Mouse (Mus musculus) liver, adult 2 months (tissue): ENCODE measurements around the gene Unkl. TPM values are rescaled to one million over a fixed set of nuclear protein-coding genes. Genes with fewer than 3 reads are reported as not detected.
A peak's percentile ranks its signal among the peaks of the same experiment; 100 is the strongest.
"Not testable (repeated sequence)": the region's sequence is repeated elsewhere in the genome, so short reads cannot be mapped to it uniquely, and the experiment has no call there.

Experiments used
- DNase-seq: peaks from one replicate; pipeline ENCODE4 v3.0.0-alpha.2; 2011; ENCODE audit warnings: low read depth, low spot score; ENCODE audit errors: extremely low read depth
- H3K27ac ChIP-seq: fragments of 200-500 bp; replicated peaks from 2 replicates; pipeline ENCODE4 v1.5.1; 2012; ENCODE audit warnings: low read depth, mild to moderate bottlenecking, control low read depth, inconsistent platforms, low read length; ENCODE audit not compliant: insufficient read depth
- H3K27me3 ChIP-seq: fragments of 200-500 bp; 2 replicates; pipeline ENCODE4 v1.6.1; 2012; ENCODE audit warnings: mild to moderate bottlenecking, moderate library complexity, low read length, inconsistent platforms; ENCODE audit not compliant: control insufficient read depth, insufficient read depth
- H3K36me3 ChIP-seq: fragments of 200-500 bp; 2 replicates; pipeline ENCODE4 v1.6.1; 2012; ENCODE audit warnings: low read length, inconsistent platforms; ENCODE audit not compliant: control insufficient read depth, insufficient read depth
- H3K4me1 ChIP-seq: fragments of 200-500 bp; 2 replicates; pipeline ENCODE4 v1.6.1; 2011; ENCODE audit warnings: low read length; ENCODE audit not compliant: control insufficient read depth, insufficient read depth
- H3K4me3 ChIP-seq: fragments of 200-500 bp; 2 replicates; pipeline ENCODE4 v1.5.1; 2011; ENCODE audit warnings: low read depth, mild to moderate bottlenecking, control low read depth, low read length, moderate library complexity; ENCODE audit not compliant: insufficient read depth
- H3K79me2 ChIP-seq: fragments of 200-500 bp; 2 replicates; pipeline ENCODE4 v1.6.1; 2012; ENCODE audit warnings: inconsistent platforms, mild to moderate bottlenecking, low read length, moderate library complexity; ENCODE audit not compliant: control insufficient read depth, insufficient read depth
- H3K9ac ChIP-seq: fragments of 200-500 bp; 2 replicates; pipeline ENCODE4 v1.6.1; 2012; ENCODE audit warnings: low read depth, mild to moderate bottlenecking, control low read depth, inconsistent platforms, low read length
- CTCF ChIP-seq: fragments of 200-500 bp; IDR thresholded peaks from 2 replicates; pipeline ENCODE4 v1.5.1; 2011; ENCODE audit warnings: low read depth, low read length, control low read depth
- POLR2A ChIP-seq: fragments of 200-500 bp; IDR thresholded peaks from 2 replicates; pipeline ENCODE4 v1.6.1; 2011; ENCODE audit warnings: low read length, control low read depth; ENCODE audit not compliant: insufficient read depth; ENCODE audit errors: extremely low read depth
- WGBS: fragments of 180-500 bp; shearing (Covaris S2); methylation state at CpG from one replicate; pipeline ENCODE4 v1.1.7; 2018; 5-methylcytosine and 5-hydroxymethylcytosine counted together
- polyA plus RNA-seq: library from polyadenylated mRNA; depleted of rRNA; stranded (reverse); fragments of >200 nt; gene quantifications from 2 replicates; pipeline ENCODE4 v1.2.3, GENCODE M21; 2012
- total RNA-seq: library from RNA; depleted of rRNA; stranded (reverse); fragments of >200 nt; gene quantifications from 2 replicates; pipeline ENCODE4 v1.2.3, GENCODE M21; 2014

Gene Unkl
- total and polyA plus RNA-seq, 2 experiments = 9.4 to 28.0 TPM

GRCm38 (mm10) chr17:25227991-25228390 is 39.8 kb downstream of the Unkl start:
- H3K4me3 ChIP-seq = no peak overlapping the region
- H3K36me3 ChIP-seq = peaks cover 2% of the 10 kb centered on the region; the same call in 1 of the 2 replicates
- peaks cover 27% of the 10 kb centered on the region for H3K4me1 ChIP-seq
- H3K27me3 ChIP-seq = no peaks in the 10 kb centered on the region
- H3K27ac ChIP-seq = no peak overlapping the region
- no peak overlapping the region for H3K9ac ChIP-seq
- peak; percentile 23 for DNase-seq
- 60% methylated on average over 5 of the region's 5 CpGs for WGBS
- H3K79me2 ChIP-seq = peaks cover 23% of the 10 kb centered on the region
- TF ChIP-seq POLR2A (no peak), CTCF (no peak)

- not testable (repeated sequence) for H3K36me3 ChIP-seq, H3K27me3 ChIP-seq, H3K9ac ChIP-seq, H3K4me3 ChIP-seq, H3K79me2 ChIP-seq
- H3K4me1 ChIP-seq = peaks cover 17% of the 10 kb centered on the region
- DNase-seq = peak; percentile 63
- WGBS = 19% methylated on average over 17 of the region's 17 CpGs
- peak overlapping the region; percentile 30 for H3K27ac ChIP-seq
Measured at GRCm38 (mm10) chr17:25230014-25230655, 41.9 kb downstream of the Unkl start.

DNA sequence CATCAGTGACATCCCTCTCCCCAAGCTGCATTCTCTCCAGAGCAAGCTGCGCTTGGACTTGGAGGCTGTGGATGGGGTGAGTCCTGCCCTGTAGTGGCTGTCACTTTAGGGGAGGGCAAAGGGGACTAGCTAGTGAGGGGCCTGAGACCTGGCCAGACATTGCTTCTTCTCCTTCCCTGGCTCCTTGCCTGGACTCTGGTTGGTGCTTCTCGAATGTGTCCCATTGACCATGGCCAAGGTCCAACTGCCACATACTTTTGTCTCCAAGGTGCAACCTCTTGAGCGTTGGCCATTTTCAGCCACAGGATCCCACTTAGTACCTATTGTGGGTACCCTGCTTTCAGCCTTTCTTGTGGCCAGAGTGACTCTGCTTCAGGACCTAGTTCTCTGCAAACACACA is 42.5 kb downstream of the Unkl start:
- peak overlapping the region; percentile 30 for H3K27ac ChIP-seq

DNA sequence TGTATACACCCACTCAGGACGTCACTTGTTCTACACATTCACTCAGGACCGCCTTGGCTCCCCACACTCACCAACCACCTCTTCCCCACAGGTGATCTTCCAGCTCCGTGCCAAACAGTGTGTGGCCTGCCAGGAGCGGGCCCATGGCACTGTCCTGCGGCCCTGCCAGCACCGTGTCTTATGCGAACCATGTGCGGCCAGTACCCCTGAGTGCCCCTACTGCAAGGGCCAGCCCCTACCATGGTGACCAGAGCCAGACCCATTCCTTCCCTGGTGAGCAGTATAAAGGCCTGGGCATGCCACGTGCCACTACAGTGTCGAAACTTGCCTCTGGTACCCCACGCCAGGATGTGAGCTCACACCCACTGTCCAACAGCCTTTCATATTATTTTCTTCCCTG is 43.4 kb downstream of the Unkl start:
- H3K79me2 ChIP-seq, H3K27ac ChIP-seq, DNase-seq, H3K9ac ChIP-seq, H3K27me3 ChIP-seq, H3K4me3 ChIP-seq, H3K36me3 ChIP-seq: not testable (repeated sequence)
- WGBS = 96% methylated on average over 6 of the region's 11 CpGs
- peaks cover 17% of the 10 kb centered on the region for H3K4me1 ChIP-seq

More for the DNA sequence above, 42.5 kb downstream of the Unkl start:
- peaks cover 17% of the 10 kb centered on the region for H3K4me1 ChIP-seq
- WGBS = 41% methylated on average over 3 of the region's 3 CpGs
- DNase-seq = peak; percentile 32
- H3K27me3 ChIP-seq = no peaks in the 10 kb centered on the region
- peaks cover 2% of the 10 kb centered on the region; the same call in 1 of the 2 replicates for H3K79me2 ChIP-seq
- H3K36me3 ChIP-seq = peaks cover 5% of the 10 kb centered on the region; the same call in 1 of the 2 replicates
- H3K4me3 ChIP-seq = no peak overlapping the region
- no peak for TF ChIP-seq POLR2A
- TF ChIP-seq CTCF = no peak
- H3K9ac ChIP-seq = no peak overlapping the region

DNA sequence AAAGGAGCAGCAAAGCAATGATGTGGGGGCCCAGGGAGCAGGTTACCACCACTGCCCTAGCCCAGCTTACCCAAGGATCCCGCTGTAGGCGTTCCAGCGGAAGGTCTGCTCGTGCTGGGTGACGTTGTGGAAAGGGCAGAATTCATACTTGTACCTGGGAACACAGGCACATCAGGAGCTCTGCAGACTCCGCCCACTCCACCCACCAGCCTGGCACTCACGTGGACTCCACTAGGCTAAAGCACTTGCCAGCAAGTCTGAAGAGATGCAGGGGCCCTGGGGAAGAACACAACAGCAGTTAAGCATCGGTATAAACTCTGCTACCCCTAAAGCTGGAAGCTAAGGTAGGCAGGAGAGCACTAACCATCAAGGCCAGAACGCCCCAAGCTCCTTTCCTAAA is 47.4 kb downstream of the Unkl start:
- no peak overlapping the region for H3K9ac ChIP-seq
- peaks cover 5% of the 10 kb centered on the region; the same call in 1 of the 2 replicates for H3K36me3 ChIP-seq
- no peaks in the 10 kb centered on the region for H3K27me3 ChIP-seq
- H3K4me3 ChIP-seq = no peak overlapping the region
- peaks cover 4% of the 10 kb centered on the region; the same call in 1 of the 2 replicates for H3K79me2 ChIP-seq
- no peak overlapping the region for H3K27ac ChIP-seq
- H3K4me1 ChIP-seq = peaks cover 6% of the 10 kb centered on the region; the same call in 1 of the 2 replicates
- no peak for DNase-seq
- TF ChIP-seq CTCF = no peak
- 83% methylated on average over 9 of the region's 9 CpGs for WGBS

- TF ChIP-seq CTCF = no peak
- TF ChIP-seq POLR2A = 0 out of 2 replicates have a peak, but pooled peaks have one; percentile 39
- Histone ChIP-seq H3K79me2 (peaks cover 4% of the 10 kb centered on the region; the same call in 1 of the 2 replicates), H3K4me1 (peaks cover 5% of the 10 kb centered on the region), H3K4me3 (peak within 1 kb of the TSS; percentile 79), H3K27ac (peak within 1 kb of the TSS; percentile 23; the same call in 1 of the 2 replicates), H3K36me3 (no peaks in the 10 kb centered on the region), H3K9ac (peak within 1 kb of the TSS; percentile 77), H3K27me3 (no peaks in the 10 kb centered on the region)
- WGBS = under 1% methylated on average over 80 of the region's 80 CpGs
- peak; percentile 68 for DNase-seq
Measured at GRCm38 (mm10) chr17:25239695-25240636, 51.8 kb downstream of the Unkl start, which contains the start of the genes Gnptg and Tsr3. Gnptg (minus strand) TSS chr17:25240124. Tsr3 (plus strand) TSS chr17:25240170.
